Mouse (Mus musculus) fibroblast of lung, adult 2 months (primary cell): ENCODE measurements at regions not wholly inside any gene's neighbourhood (a gene's known extent, or its start where the extent isn't known, plus 50 kb on each side); places are given as distances from the start of the nearest gene placed in this dataset.
A peak's percentile ranks its signal among the peaks of the same experiment; 100 is the strongest.
"Not testable (repeated sequence)": the region's sequence is repeated elsewhere in the genome, so short reads cannot be mapped to it uniquely, and the experiment has no call there.

Experiments
- DNase-seq: peaks from one replicate; pipeline ENCODE4 v3.0.0-alpha.2; 2011; ENCODE audit warnings: low read depth

DNA sequence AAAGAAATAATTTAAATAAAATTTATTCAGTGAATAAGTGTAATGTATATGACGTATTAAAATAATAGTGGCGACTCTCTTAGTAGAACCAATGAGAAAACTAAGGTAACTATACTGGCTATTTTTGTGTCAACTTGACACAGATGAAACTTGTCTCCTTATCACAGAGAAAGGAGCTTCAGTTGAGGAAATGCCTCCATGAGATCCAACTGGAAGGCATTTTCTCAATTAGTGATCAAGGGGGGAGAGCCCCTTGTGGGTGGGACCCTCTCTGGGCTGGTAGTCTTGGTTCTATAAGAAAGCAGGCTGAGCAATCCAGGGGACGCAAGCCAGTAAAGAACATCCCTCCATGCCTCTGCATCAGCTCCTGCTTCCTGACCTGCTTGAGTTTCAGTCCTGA is 73.1 kb upstream of the Rnpc3 start:
- DNase-seq, result not testable (repeated sequence)

- DNase-seq, result peak; percentile 53
Measured at GRCm38 (mm10) chr3:113699063-113699462, 69.1 kb upstream of the Rnpc3 start.

- no peak for DNase-seq
Measured at GRCm38 (mm10) chr3:113697471-113697870, 67.5 kb upstream of the Rnpc3 start.

GRCm38 (mm10) chr3:113696518-113696917 is 66.6 kb upstream of the Rnpc3 start:
- no peak for DNase-seq
